8 mouse cellular contexts compared by ENCODE assay signal in the genomic region with DNA sequence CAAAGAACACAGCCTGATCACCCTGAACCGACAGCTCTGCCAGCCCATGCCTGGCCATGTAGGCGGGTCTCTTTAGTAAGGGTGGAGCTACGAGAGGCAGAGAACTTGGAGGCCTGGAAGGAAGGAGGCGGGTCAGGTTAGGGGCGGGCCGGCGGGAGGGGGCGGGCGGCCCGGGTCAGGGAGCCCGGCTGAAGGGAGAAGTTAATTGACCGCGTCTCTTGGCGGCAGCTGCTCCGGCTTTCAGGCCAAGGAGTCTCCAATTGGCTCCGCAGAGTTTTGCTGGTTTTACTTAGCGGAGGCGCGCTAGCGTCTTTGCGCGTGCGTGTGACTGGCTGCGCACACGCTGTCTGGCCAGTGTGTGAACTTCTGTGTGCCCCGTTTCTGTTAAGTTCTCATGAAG. TPM values are rescaled to one million over a fixed set of nuclear protein-coding genes. Genes with fewer than 3 reads are reported as not detected.
DNase-seq lines count a peak whose midpoint lies in the region; ATAC-seq and TF ChIP-seq lines count a peak whose summit lies in the region.

No protein-coding gene starts in this region.

- no peak for TF ChIP-seq POLR2A in liver, adult 2 months (IDR thresholded peaks at IDR 0.05; ENCODE audit: extremely low read depth, insufficient read depth, low read length)

- TF ChIP-seq EP300 in stomach, postnatal 0 days (optimal IDR thresholded peaks at IDR 0.05), result no peak

- peak overlapping the region; percentile 63 for H3K4me2 ChIP-seq in stomach, postnatal 0 days (replicated peaks; ENCODE audit: low read depth)

- peak; percentile 92 for ATAC-seq in stomach, postnatal 0 days (ENCODE audit: low FRiP score, low TSS enrichment)

- H3K27ac ChIP-seq in liver, adult 2 months (replicated peaks; ENCODE audit: insufficient read depth, low read depth, low read length), result no peak overlapping the region
- peak overlapping the region; percentile 65 for H3K27ac ChIP-seq in stomach, postnatal 0 days (replicated peaks)

- peak; percentile 37 to 53 for DNase-seq in cerebellum, postnatal 25 days
- DNase-seq in cerebellum, adult 9-10 months, result no peak
- peak; percentile 75 for DNase-seq in c-Kit-positive CD71-negative TER-119-negative erythroid progenitor cells, embryonic 14.5 days (ENCODE audit: low read depth)
- peak; percentile 90 for DNase-seq in gastrocnemius, postnatal 25 days
- peak; percentile 82 for DNase-seq in induced T-regulatory cell, adult 2 months (ENCODE audit: low read depth)
- DNase-seq in liver, adult 2 months (ENCODE audit: extremely low read depth, low read depth, low spot score), result peak; percentile 75
- DNase-seq in monocyte, adult 2 months (ENCODE audit: low read depth in 1 of 2, low spot score in 2 of 2), result peak; percentile 45 to 54
- peak; percentile 90 for DNase-seq in stomach, postnatal 0 days (ENCODE audit: low spot score)

- TF ChIP-seq CTCF in liver, adult 2 months (IDR thresholded peaks at IDR 0.05; ENCODE audit: low read depth, low read length), result no peak
- TF ChIP-seq CTCF in stomach, postnatal 0 days (IDR thresholded peaks at IDR 0.05; ENCODE audit: low read depth), result no peak

- H3K9me3 ChIP-seq in stomach, postnatal 0 days (ENCODE audit: control insufficient read depth, low read length), result no peaks in the 10 kb centered on the region

- 0 out of 2 replicates have a peak, but pooled peaks cover 3% of the 10 kb centered on the region for H3K4me1 ChIP-seq in liver, adult 2 months (ENCODE audit: control insufficient read depth, insufficient read depth, low read length)
- H3K4me1 ChIP-seq in stomach, postnatal 0 days (replicated peaks; ENCODE audit: control insufficient read depth, insufficient read depth), result no peaks in the 10 kb centered on the region

- H3K79me2 ChIP-seq in liver, adult 2 months (ENCODE audit: control insufficient read depth, insufficient read depth, low read length), result no peaks in the 10 kb centered on the region

- H3K36me3 ChIP-seq in liver, adult 2 months (ENCODE audit: control insufficient read depth, insufficient read depth, low read length), result no peaks in the 10 kb centered on the region
- no peaks in the 10 kb centered on the region for H3K36me3 ChIP-seq in stomach, postnatal 0 days (ENCODE audit: control insufficient read depth, insufficient read depth, low read length)

- H3K4me3 ChIP-seq in liver, adult 2 months (ENCODE audit: insufficient read depth, low read depth, low read length), result peak overlapping the region; percentile 54
- peak overlapping the region; percentile 39 for H3K4me3 ChIP-seq in stomach, postnatal 0 days (ENCODE audit: low read depth, low read length)

- peak overlapping the region; percentile 26 for H3K9ac ChIP-seq in liver, adult 2 months (ENCODE audit: low read depth, low read length)
- no peak overlapping the region for H3K9ac ChIP-seq in stomach, postnatal 0 days (ENCODE audit: low read length)

- H3K27me3 ChIP-seq in liver, adult 2 months (ENCODE audit: control insufficient read depth, insufficient read depth, low read length), result no peaks in the 10 kb centered on the region
- no peaks in the 10 kb centered on the region for H3K27me3 ChIP-seq in stomach, postnatal 0 days (ENCODE audit: control insufficient read depth, insufficient read depth, low read length)

- WGBS in liver, adult 2 months, result under 1% methylated on average over 26 of the region's 26 CpGs
- 1% methylated on average over 26 of the region's 26 CpGs for WGBS in stomach, postnatal 0 days

RNA-seq across cellular contexts. Expression of a gene that starts 9.0 kb away (rescaled TPM):
- total RNA-seq in gastrocnemius, postnatal 25 days (2021), result 100 to 1,000 TPM; 119 to 840 TPM
- 0.55 and 0.94 TPM in 2 replicates for total RNA-seq in liver, adult 2 months (2014; rRNA removed)
- 0.25 TPM in 1 of 2 replicates, not detected in the other for polyA plus RNA-seq in liver, adult 2 months (2012; rRNA removed)
- 0.11 and 0.27 TPM in 2 replicates for polyA plus RNA-seq in stomach, postnatal 0 days (2015; fragmentation: Nextera tagmentation; extraction: Ambion mirVana)

RNA-seq across cellular contexts. Expression of a gene that starts 14.3 kb away (rescaled TPM):
- total RNA-seq in gastrocnemius, postnatal 25 days (2021), result 1 to 10 TPM; 1.3 to 2.4 TPM
- 7.4 and 11.0 TPM in 2 replicates for total RNA-seq in liver, adult 2 months (2014; rRNA removed)
- polyA plus RNA-seq in liver, adult 2 months (2012; rRNA removed), result 24.4 and 28.1 TPM in 2 replicates
- polyA plus RNA-seq in stomach, postnatal 0 days (2015; fragmentation: Nextera tagmentation; extraction: Ambion mirVana), result 10.5 and 10.6 TPM in 2 replicates

Comparison
In these comparisons a context has a peak if more than half of its experiments do, and no peak if none do; other contexts are left out.
1. RNA of a gene that starts 9.0 kb away (total RNA-seq): 119 to 840 TPM in gastrocnemius, postnatal 25 days; 0.55 to 0.94 TPM in liver, adult 2 months; every median in the first group is over 10 times any median in the second.